Mouse (Mus musculus) CH12.LX (cell line): ENCODE data around the gene Nsun3. TPM values are rescaled to one million over a fixed set of nuclear protein-coding genes. Genes with fewer than 3 reads are reported as not detected.

Experiments used
- DNase-seq: peaks from one replicate; pipeline ENCODE4 v3.0.0-alpha.2; 2013; ENCODE audit errors: extremely low read depth
- H3K27ac ChIP-seq: 2 replicates; pipeline ENCODE4 v1.5.1; 2012; ENCODE audit warnings: low read depth, mild to moderate bottlenecking, control low read depth, moderate library complexity; ENCODE audit not compliant: insufficient read depth
- H3K27me3 ChIP-seq: replicated peaks from 2 replicates; pipeline ENCODE3; 2012; ENCODE audit warnings: inconsistent platforms
- H3K36me3 ChIP-seq, 2 experiments: replicated peaks in 1 of 2; 2 replicates each; pipeline versions ENCODE3 to v1.6.1; 2012; ENCODE audit warnings: inconsistent platforms in 1 of 2, low read length in 1 of 2, mild to moderate bottlenecking in 1 of 2, mixed read lengths in 1 of 2, moderate library complexity in 1 of 2; ENCODE audit not compliant: control insufficient read depth in 1 of 2, insufficient read depth in 1 of 2
- H3K4me1 ChIP-seq, 2 experiments: 2 replicates each; pipeline ENCODE4 v1.6.1; 2012; ENCODE audit warnings: inconsistent platforms in 1 of 2, moderate library complexity in 1 of 2; ENCODE audit not compliant: insufficient read depth in 2 of 2, control insufficient read depth in 1 of 2
- H3K4me2 ChIP-seq: 2 replicates; pipeline ENCODE4 v1.6.1; 2012; ENCODE audit warnings: low read depth, mild to moderate bottlenecking, control low read depth; ENCODE audit not compliant: poor library complexity, insufficient read depth, severe bottlenecking
- H3K4me3 ChIP-seq, 3 experiments: fragments of 150-350 bp in 1 of 3; sonication (generic) in 1 of 3; replicated peaks in 1 of 3; 2 replicates each; pipeline versions ENCODE3 to v1.5.1; 2011 to 2012; ENCODE audit warnings: low read depth in 2 of 3, low read length in 2 of 3, mild to moderate bottlenecking in 2 of 3, moderate library complexity in 2 of 3, control low read depth in 1 of 3, improper control_type of control experiment in 1 of 3, inconsistent platforms in 1 of 3, mixed read lengths in 1 of 3; ENCODE audit not compliant: poor library complexity in 1 of 3
- H3K79me2 ChIP-seq: replicated peaks from 2 replicates; pipeline ENCODE4 v1.6.1; 2012; ENCODE audit warnings: mild to moderate bottlenecking, moderate library complexity; ENCODE audit not compliant: control insufficient read depth, poor library complexity, insufficient read depth, severe bottlenecking; ENCODE audit errors: extremely low read depth
- H3K9ac ChIP-seq: 2 replicates; pipeline ENCODE4 v1.6.1; 2012; ENCODE audit warnings: low read depth, mild to moderate bottlenecking, control low read depth, moderate library complexity; ENCODE audit not compliant: insufficient read depth
- H3K9me3 ChIP-seq: replicated peaks from 2 replicates; pipeline ENCODE3; 2012; ENCODE audit warnings: low read length, inconsistent platforms, mixed read lengths
- CHD1 ChIP-seq: IDR thresholded peaks from 2 replicates; pipeline ENCODE4 v1.6.1; 2012; ENCODE audit warnings: low read depth, low read length, improper control_type of control experiment, inconsistent platforms
- CHD2 ChIP-seq: IDR thresholded peaks from 2 replicates; pipeline ENCODE4 v1.6.1; 2011; ENCODE audit warnings: low read length, improper control_type of control experiment
- ELF1 ChIP-seq: IDR thresholded peaks from 2 replicates; pipeline ENCODE4 v1.6.1; 2014; ENCODE audit warnings: low read depth, mild to moderate bottlenecking, inconsistent platforms, low read length, improper control_type of control experiment
- ETS1 ChIP-seq: conservative IDR thresholded peaks from 2 replicates; pipeline ENCODE4 v1.6.1; 2012; ENCODE audit warnings: low read depth, mild to moderate bottlenecking, inconsistent platforms, low read length, improper control_type of control experiment, moderate library complexity
- GABPA ChIP-seq: IDR thresholded peaks from 2 replicates; pipeline ENCODE4 v1.6.1; 2012; ENCODE audit warnings: low read depth, low read length, improper control_type of control experiment, inconsistent platforms; ENCODE audit not compliant: insufficient replicate concordance
- HCFC1 ChIP-seq: IDR thresholded peaks from 2 replicates; pipeline ENCODE4 v1.6.1; 2012; ENCODE audit warnings: low read depth, mild to moderate bottlenecking, inconsistent platforms, low read length, improper control_type of control experiment
- IRF4 ChIP-seq: IDR thresholded peaks from 2 replicates; pipeline ENCODE4 v1.6.1; 2014; ENCODE audit warnings: low read depth, mild to moderate bottlenecking, inconsistent platforms, low read length, improper control_type of control experiment
- JUN ChIP-seq: IDR thresholded peaks from 2 replicates; pipeline ENCODE4 v1.6.1; 2011; ENCODE audit warnings: low read depth, mild to moderate bottlenecking, low read length, improper control_type of control experiment, moderate library complexity; ENCODE audit not compliant: insufficient read depth
- JUND ChIP-seq: conservative IDR thresholded peaks from 2 replicates; pipeline ENCODE4 v1.6.1; 2011; ENCODE audit warnings: low read depth, low read length, improper control_type of control experiment
- MAX ChIP-seq: IDR thresholded peaks from 2 replicates; pipeline ENCODE4 v1.6.1; 2011; ENCODE audit warnings: low read length, improper control_type of control experiment
- MAZ ChIP-seq: IDR thresholded peaks from 2 replicates; pipeline ENCODE4 v1.6.1; 2012; ENCODE audit warnings: low read depth, mild to moderate bottlenecking, inconsistent platforms, low read length, improper control_type of control experiment, moderate library complexity
- MXI1 ChIP-seq: IDR thresholded peaks from 2 replicates; pipeline ENCODE4 v1.6.1; 2011; ENCODE audit warnings: mild to moderate bottlenecking, low read depth, low read length, improper control_type of control experiment
- NRF1 ChIP-seq: IDR thresholded peaks from 2 replicates; pipeline ENCODE4 v1.6.1; 2014; ENCODE audit warnings: low read depth, mild to moderate bottlenecking, inconsistent platforms, low read length, improper control_type of control experiment, moderate library complexity
- POLR2A ChIP-seq: IDR thresholded peaks from 2 replicates; pipeline ENCODE4 v1.6.1; 2011; ENCODE audit warnings: low read depth, mild to moderate bottlenecking, improper control_type of control experiment, low read length
- RAD21 ChIP-seq: IDR thresholded peaks from 2 replicates; pipeline ENCODE4 v1.6.1; 2011; ENCODE audit warnings: low read depth, mild to moderate bottlenecking, low read length, improper control_type of control experiment, moderate library complexity
- RCOR1 ChIP-seq: conservative IDR thresholded peaks from 2 replicates; pipeline ENCODE4 v1.6.1; 2012; ENCODE audit warnings: low read depth, mild to moderate bottlenecking, inconsistent platforms, low read length, improper control_type of control experiment
- SIN3A ChIP-seq: IDR thresholded peaks from 2 replicates; pipeline ENCODE4 v1.6.1; 2012; ENCODE audit warnings: low read length, improper control_type of control experiment, inconsistent platforms
- SMC3 ChIP-seq: IDR thresholded peaks from 2 replicates; pipeline ENCODE4 v1.6.1; 2011; ENCODE audit warnings: low read depth, low read length, improper control_type of control experiment
- TBP ChIP-seq: conservative IDR thresholded peaks from 2 replicates; pipeline ENCODE4 v1.6.1; 2011; ENCODE audit warnings: low read depth, low read length, improper control_type of control experiment
- TCF12 ChIP-seq: IDR thresholded peaks from 2 replicates; pipeline ENCODE4 v1.6.1; 2014; ENCODE audit warnings: low read depth, mild to moderate bottlenecking, inconsistent platforms, low read length, improper control_type of control experiment
- UBTF ChIP-seq: IDR thresholded peaks from 2 replicates; pipeline ENCODE4 v1.6.1; 2012; ENCODE audit warnings: low read depth, mild to moderate bottlenecking, inconsistent platforms, low read length, improper control_type of control experiment, moderate library complexity
- USF1 ChIP-seq: IDR thresholded peaks from 2 replicates; pipeline ENCODE4 v1.6.1; 2014; ENCODE audit warnings: low read depth, mild to moderate bottlenecking, inconsistent platforms, low read length, improper control_type of control experiment
- USF2 ChIP-seq: conservative IDR thresholded peaks from 2 replicates; pipeline ENCODE4 v1.6.1; 2011; ENCODE audit warnings: low read depth, low read length, improper control_type of control experiment
- ZC3H11A ChIP-seq: IDR thresholded peaks from 2 replicates; pipeline ENCODE4 v1.6.1; 2012; ENCODE audit warnings: low read depth, mild to moderate bottlenecking, inconsistent platforms, low read length, improper control_type of control experiment
- ZKSCAN1 ChIP-seq: IDR thresholded peaks from 2 replicates; pipeline ENCODE4 v1.6.1; 2012; ENCODE audit warnings: low read depth, inconsistent platforms, low read length, improper control_type of control experiment, borderline replicate concordance
- ZMIZ1 ChIP-seq: IDR thresholded peaks from 2 replicates; pipeline ENCODE4 v1.6.1; 2012; ENCODE audit warnings: low read depth, mild to moderate bottlenecking, inconsistent platforms, low read length, improper control_type of control experiment
- ZNF384 ChIP-seq: IDR thresholded peaks from 2 replicates; pipeline ENCODE4 v1.6.1; 2012; ENCODE audit warnings: low read depth, low read length, improper control_type of control experiment, inconsistent platforms
- dilution Hi-C: fragments of 300-500 bp; cut with MboI; formaldehyde crosslinking; loops from 2 replicates; pipeline ENCODE4 v1.14.3; 2020; ENCODE audit warnings: low sequenced_read_pairs; ENCODE audit not compliant: extremely low pct_unique_long_range_greater_than_20kb, extremely low pct_ligation_motif_present
- in situ Hi-C: fragments of 300-500 bp; cut with MboI; formaldehyde crosslinking; loops from 3 replicates; pipeline ENCODE4 v1.14.3; 2019; ENCODE audit warnings: low sequenced_read_pairs, low pct_ligation_motif_present, low pct_unique_long_range_greater_than_20kb, mixed read lengths
- polyA plus RNA-seq: library from polyadenylated mRNA; unstranded; fragments of >175 nt; gene quantifications from 2 replicates; pipeline ENCODE4 v1.2.1, GENCODE M21; 2012; ENCODE audit warnings: low read depth; ENCODE audit not compliant: insufficient read length
- total RNA-seq, 2 experiments: library from RNA; depleted of rRNA; stranded (reverse); fragments of 300-350 nt in 1 of 2; fragments of >200 nt in 1 of 2; gene quantifications; 2 replicates each; pipeline ENCODE4 v1.2.3; 2012 to 2014

Gene Nsun3
- total and polyA plus RNA-seq, 3 experiments = 8.4 to 15.3 (median 11.6) TPM

- dilution Hi-C loops = no loop called here
- Histone ChIP-seq H3K9me3 (no peaks in the 10 kb centered on the region), H3K4me1 (no peaks in the 10 kb centered on the region), H3K27ac (no peak overlapping the region), H3K36me3 (peaks cover 0 to 8% of the 10 kb centered on the region in 2 experiments), H3K4me2 (no peak overlapping the region), H3K4me3 (no peak overlapping the region), H3K79me2 (no peaks in the 10 kb centered on the region), H3K27me3 (no peaks in the 10 kb centered on the region), H3K9ac (no peak overlapping the region)
- DNase-seq = no peak
- in situ Hi-C loops = no loop called here
- TF ChIP-seq RAD21 = no peak
- TF ChIP-seq SMC3 = no peak
- no peak for TF ChIP-seq CHD2
- TF ChIP-seq CHD1 = no peak
- TF ChIP-seq MAX = no peak
- TF ChIP-seq UBTF = no peak
- no peak for TF ChIP-seq ZMIZ1
- no peak for TF ChIP-seq NRF1
- TF ChIP-seq USF1 = no peak
- no peak for TF ChIP-seq JUN
- no peak for TF ChIP-seq ZC3H11A
- no peak for TF ChIP-seq ETS1
- TF ChIP-seq IRF4 = no peak
- TF ChIP-seq TCF12 = no peak
- TF ChIP-seq SIN3A = no peak
- no peak for TF ChIP-seq ZKSCAN1
- no peak for TF ChIP-seq JUND
- TF ChIP-seq RCOR1 = no peak
- no peak for TF ChIP-seq POLR2A
- no peak for TF ChIP-seq ELF1
Measured at GRCm38 (mm10) chr16:62813790-62814189, 27.2 kb upstream of the Nsun3 start.

DNA sequence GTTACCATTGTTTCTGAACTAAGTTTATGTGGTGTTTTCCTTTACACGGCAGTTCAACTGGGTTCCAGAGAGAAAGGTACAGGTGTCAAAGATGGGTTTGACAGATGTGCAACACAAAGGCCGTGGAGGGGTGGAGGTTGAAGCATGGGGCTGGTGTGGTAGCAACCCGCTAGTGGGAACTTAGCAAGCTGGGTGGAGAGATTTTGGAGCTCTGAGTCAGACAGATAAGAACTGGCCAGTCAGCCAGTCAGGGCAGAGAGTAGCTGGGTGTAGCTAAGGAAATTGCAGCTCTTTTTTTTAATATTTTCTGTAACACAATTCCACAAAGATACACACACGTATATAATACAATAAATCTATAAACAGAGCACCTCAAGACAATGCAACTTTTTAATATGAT, 24.2 kb upstream of the Nsun3 start:
- peaks cover 0 to 18% of the 10 kb centered on the region in 2 experiments for H3K36me3 ChIP-seq
- no peaks in the 10 kb centered on the region for H3K9me3 ChIP-seq
- H3K9ac ChIP-seq = no peak overlapping the region
- no peak for DNase-seq
- H3K4me3 ChIP-seq = no peak overlapping the region
- H3K27me3 ChIP-seq = no peaks in the 10 kb centered on the region
- dilution Hi-C loops (no loop called here), in situ Hi-C loops (no loop called here)
- H3K4me1 ChIP-seq = peaks cover 6 to 23% of the 10 kb centered on the region in 2 experiments
- no peak overlapping the region for H3K4me2 ChIP-seq
- no peak overlapping the region for H3K27ac ChIP-seq
- no peak for TF ChIP-seq SMC3
- TF ChIP-seq MAZ = no peak
- no peak for TF ChIP-seq GABPA
- no peak for TF ChIP-seq ETS1
- TF ChIP-seq TCF12 = no peak
- no peak for TF ChIP-seq USF1
- TF ChIP-seq ZMIZ1 = no peak
- no peak for TF ChIP-seq CHD2
- no peak for TF ChIP-seq RCOR1
- no peak for TF ChIP-seq MXI1
- TF ChIP-seq SIN3A = no peak
- no peak for TF ChIP-seq USF2
- no peak for TF ChIP-seq TBP
- no peak for TF ChIP-seq HCFC1
- TF ChIP-seq MAX = no peak
- no peak for TF ChIP-seq ZNF384
- H3K79me2 ChIP-seq = no peaks in the 10 kb centered on the region
